Mouse (Mus musculus) MEL (cell line): Measurements from ENCODE around the gene Stat6. TPM values are rescaled to one million over a fixed set of nuclear protein-coding genes. Genes with fewer than 3 reads are reported as not detected.

Experiments used
- DNase-seq: peaks from one replicate; pipeline ENCODE4 v3.0.0; 2011; ENCODE audit warnings: low read depth, low spot score
- H3K27ac ChIP-seq: 2 replicates; pipeline ENCODE4 v1.5.1; 2012; ENCODE audit warnings: low read depth, mild to moderate bottlenecking, control low read depth, low read length, moderate library complexity; ENCODE audit not compliant: control insufficient read depth
- H3K27me3 ChIP-seq, 2 experiments: fragments of 150-350 bp in 1 of 2; sonication (generic) in 1 of 2; 2 replicates each; pipeline ENCODE4 v1.6.1; 2012; ENCODE audit warnings: low read length in 2 of 2, mild to moderate bottlenecking in 2 of 2, improper control_type of control experiment in 1 of 2, moderate library complexity in 1 of 2; ENCODE audit not compliant: insufficient read depth in 2 of 2, control insufficient read depth in 1 of 2
- H3K36me3 ChIP-seq, 2 experiments: 2 replicates each; pipeline ENCODE4 v1.6.1; 2012 to 2014; ENCODE audit warnings: low read length in 2 of 2, improper control_type of control experiment in 1 of 2, inconsistent platforms in 1 of 2, mild to moderate bottlenecking in 1 of 2; ENCODE audit not compliant: insufficient read depth in 2 of 2, control insufficient read depth in 1 of 2
- H3K4me1 ChIP-seq, 2 experiments: fragments of 150-350 bp in 1 of 2; sonication (generic) in 1 of 2; 2 replicates each; pipeline ENCODE4 v1.6.1; 2012; ENCODE audit warnings: low read length in 2 of 2, improper control_type of control experiment in 1 of 2, mild to moderate bottlenecking in 1 of 2; ENCODE audit not compliant: insufficient read depth in 2 of 2, control insufficient read depth in 1 of 2
- H3K4me3 ChIP-seq, 2 experiments: fragments of 150-350 bp in 1 of 2; sonication (generic) in 1 of 2; 2 replicates each; pipeline ENCODE4 v1.5.1; 2012; ENCODE audit warnings: low read depth in 2 of 2, low read length in 2 of 2, mild to moderate bottlenecking in 2 of 2, moderate library complexity in 2 of 2, control low read depth in 1 of 2, improper control_type of control experiment in 1 of 2; ENCODE audit not compliant: control insufficient read depth in 1 of 2, insufficient read depth in 1 of 2
- H3K79me2 ChIP-seq: 2 replicates; pipeline ENCODE4 v1.6.1; 2012; ENCODE audit warnings: mild to moderate bottlenecking, low read length, moderate library complexity; ENCODE audit not compliant: control insufficient read depth, poor library complexity, insufficient read depth
- H3K9ac ChIP-seq: 2 replicates; pipeline ENCODE4 v1.6.1; 2012; ENCODE audit warnings: low read depth, mild to moderate bottlenecking, control low read depth, low read length, moderate library complexity; ENCODE audit not compliant: control insufficient read depth, poor library complexity, severe bottlenecking
- H3K9me3 ChIP-seq: fragments of 150-350 bp; sonication (generic); replicated peaks from 2 replicates; pipeline ENCODE4 v1.6.1; 2012; ENCODE audit warnings: mild to moderate bottlenecking, low read length, improper control_type of control experiment, moderate library complexity; ENCODE audit not compliant: insufficient read depth
- BHLHE40 ChIP-seq: IDR thresholded peaks from 2 replicates; pipeline ENCODE4 v1.6.1; 2012; ENCODE audit warnings: low read depth, mild to moderate bottlenecking, inconsistent platforms, low read length, improper control_type of control experiment, borderline replicate concordance
- CHD2 ChIP-seq: IDR thresholded peaks from 2 replicates; pipeline ENCODE4 v1.6.1; 2011; ENCODE audit warnings: low read length, improper control_type of control experiment
- CTCF ChIP-seq, 3 experiments: IDR thresholded peaks in 2 of 3; conservative IDR thresholded peaks in 1 of 3; 2 replicates each; pipeline ENCODE4 v1.5.1; 2011 to 2012; ENCODE audit warnings: low read length in 3 of 3, low read depth in 2 of 3, mild to moderate bottlenecking in 2 of 3, improper control_type of control experiment in 1 of 3, inconsistent platforms in 1 of 3, mixed read lengths in 1 of 3, moderate library complexity in 1 of 3; ENCODE audit not compliant: control insufficient read depth in 1 of 3, insufficient read depth in 1 of 3, poor library complexity in 1 of 3, severe bottlenecking in 1 of 3
- ETS1 ChIP-seq: IDR thresholded peaks from 2 replicates; pipeline ENCODE4 v1.6.1; 2012; ENCODE audit warnings: low read depth, mild to moderate bottlenecking, inconsistent platforms, low read length, improper control_type of control experiment, moderate library complexity
- GATA1 ChIP-seq: IDR thresholded peaks from 2 replicates; pipeline ENCODE4 v1.6.1; 2011; ENCODE audit warnings: low read depth, low read length, improper control_type of control experiment
- HCFC1 ChIP-seq: IDR thresholded peaks from 2 replicates; pipeline ENCODE4 v1.6.1; 2012; ENCODE audit warnings: low read depth, mild to moderate bottlenecking, inconsistent platforms, low read length, improper control_type of control experiment, moderate library complexity
- JUND ChIP-seq: IDR thresholded peaks from 2 replicates; pipeline ENCODE4 v1.6.1; 2011; ENCODE audit warnings: low read depth, mild to moderate bottlenecking, improper control_type of control experiment, low read length
- KAT2A ChIP-seq: conservative IDR thresholded peaks from 2 replicates; pipeline ENCODE4 v1.6.1; 2012; ENCODE audit warnings: low read depth, low read length, improper control_type of control experiment, inconsistent platforms
- MAFK ChIP-seq: IDR thresholded peaks from 2 replicates; pipeline ENCODE4 v1.6.1; 2011; ENCODE audit warnings: low read depth, mild to moderate bottlenecking, low read length, improper control_type of control experiment, borderline replicate concordance
- MAX ChIP-seq: IDR thresholded peaks from 2 replicates; pipeline ENCODE4 v1.6.1; 2011; ENCODE audit warnings: low read length, improper control_type of control experiment
- MYB ChIP-seq: IDR thresholded peaks from 2 replicates; pipeline ENCODE4 v1.6.1; 2011; ENCODE audit warnings: mild to moderate bottlenecking, low read depth, low read length, improper control_type of control experiment
- MYC ChIP-seq: IDR thresholded peaks from 2 replicates; pipeline ENCODE4 v1.6.1; 2011; ENCODE audit warnings: low read depth, mild to moderate bottlenecking, low read length, improper control_type of control experiment, moderate library complexity
- NELFE ChIP-seq: IDR thresholded peaks from 2 replicates; pipeline ENCODE4 v1.6.1; 2011; ENCODE audit warnings: low read depth, low read length, improper control_type of control experiment
- NRF1 ChIP-seq: IDR thresholded peaks from 2 replicates; pipeline ENCODE4 v1.6.1; 2014; ENCODE audit warnings: low read depth, mild to moderate bottlenecking, inconsistent platforms, low read length, improper control_type of control experiment, moderate library complexity; ENCODE audit not compliant: poor library complexity, insufficient read depth, severe bottlenecking
- POLR2AphosphoS2 ChIP-seq: IDR thresholded peaks from 2 replicates; pipeline ENCODE4 v1.6.1; 2011; ENCODE audit warnings: low read length, improper control_type of control experiment
- POLR2AphosphoS5 ChIP-seq: IDR thresholded peaks from 2 replicates; pipeline ENCODE4 v1.6.1; 2012; ENCODE audit warnings: low read depth, borderline replicate concordance, mild to moderate bottlenecking, inconsistent platforms, low read length, moderate library complexity, mixed read lengths
- SIN3A ChIP-seq: IDR thresholded peaks from 2 replicates; pipeline ENCODE4 v1.6.1; 2012; ENCODE audit warnings: low read length, improper control_type of control experiment, inconsistent platforms
- TAL1 ChIP-seq: IDR thresholded peaks from 2 replicates; pipeline ENCODE4 v1.6.1; 2012; ENCODE audit warnings: mild to moderate bottlenecking, inconsistent platforms, low read length, moderate library complexity, mixed read lengths
- TCF12 ChIP-seq: IDR thresholded peaks from 2 replicates; pipeline ENCODE4 v1.6.1; 2014; ENCODE audit warnings: low read depth, mild to moderate bottlenecking, inconsistent platforms, low read length, improper control_type of control experiment, moderate library complexity
- UBTF ChIP-seq: IDR thresholded peaks from 2 replicates; pipeline ENCODE4 v1.6.1; 2012; ENCODE audit warnings: low read depth, mild to moderate bottlenecking, inconsistent platforms, low read length, improper control_type of control experiment, moderate library complexity, borderline replicate concordance; ENCODE audit not compliant: insufficient read depth
- USF1 ChIP-seq: IDR thresholded peaks from 2 replicates; pipeline ENCODE4 v1.6.1; 2014; ENCODE audit warnings: low read depth, mild to moderate bottlenecking, inconsistent platforms, low read length, improper control_type of control experiment, moderate library complexity
- ZC3H11A ChIP-seq: IDR thresholded peaks from 2 replicates; pipeline ENCODE4 v1.6.1; 2012; ENCODE audit warnings: low read depth, mild to moderate bottlenecking, inconsistent platforms, low read length, improper control_type of control experiment
- ZNF384 ChIP-seq: IDR thresholded peaks from 2 replicates; pipeline ENCODE4 v1.6.1; 2012; ENCODE audit warnings: low read depth, mild to moderate bottlenecking, inconsistent platforms, low read length, improper control_type of control experiment
- polyA plus RNA-seq, 2 experiments: library from polyadenylated mRNA; stranded (reverse) in 1 of 2; unstranded in 1 of 2; fragments of >175 nt in 1 of 2; fragments of >200 nt in 1 of 2; gene quantifications; 2 replicates each; pipeline versions ENCODE4 v1.2.1 to v1.2.4; 2012; ENCODE audit warnings: low replicate concordance in 2 of 2, low read depth in 1 of 2; ENCODE audit not compliant: insufficient read length in 2 of 2, insufficient read depth in 1 of 2, missing spikeins in 1 of 2
- total RNA-seq: library from RNA; depleted of rRNA; stranded (reverse); fragments of 300-350 nt; gene quantifications from 2 replicates; pipeline ENCODE4 v1.2.3, GENCODE M21; 2012

The Stat6 gene
- total and polyA plus RNA-seq, 3 experiments, result 34.9 to 50.2 TPM; not detected in 1

GRCm38 (mm10) chr10:127597311-127597901, 45.4 kb upstream of the Stat6 start:
- TF ChIP-seq MAFK, result no peak
- TF ChIP-seq TCF12, result no peak
- TF ChIP-seq NELFE, result no peak
- no peak for TF ChIP-seq MYB
- TF ChIP-seq POLR2AphosphoS5, result no peak
- no peak for TF ChIP-seq NRF1
- no peak for TF ChIP-seq UBTF
- TF ChIP-seq SIN3A, result no peak
- H3K9me3 ChIP-seq, result no peaks in the 10 kb centered on the region
- H3K9ac ChIP-seq, result no peak overlapping the region
- H3K4me1 ChIP-seq, result peaks cover 0 to 32% of the 10 kb centered on the region in 2 experiments; a peak in 2 of 4 replicates
- no peaks in the 10 kb centered on the region for H3K79me2 ChIP-seq
- peaks cover 0 to 13% of the 10 kb centered on the region in 2 experiments; a peak in 2 of 4 replicates for H3K36me3 ChIP-seq
- no peak overlapping the region for H3K27ac ChIP-seq
- H3K27me3 ChIP-seq, result peaks cover 0 to 4% of the 10 kb centered on the region in 2 experiments; a peak in 2 of 4 replicates
- no peak overlapping the region for H3K4me3 ChIP-seq
- peak; percentile 17 for DNase-seq

- Histone ChIP-seq H3K79me2 (no peaks in the 10 kb centered on the region), H3K36me3 (peaks cover 0 to 13% of the 10 kb centered on the region in 2 experiments; a peak in 2 of 4 replicates), H3K4me3 (no peak overlapping the region), H3K27ac (no peak overlapping the region), H3K9me3 (no peaks in the 10 kb centered on the region), H3K9ac (no peak overlapping the region), H3K4me1 (peaks cover 0 to 27% of the 10 kb centered on the region in 2 experiments; a peak in 2 of 4 replicates), H3K27me3 (peaks cover 2 to 4% of the 10 kb centered on the region in 2 experiments; a peak in 2 of 4 replicates)
- TF ChIP-seq ZC3H11A (no peak), ETS1 (no peak), NRF1 (no peak), KAT2A (no peak), MAX (no peak), HCFC1 (no peak), TAL1 (no peak), GATA1 (no peak), BHLHE40 (no peak), UBTF (no peak), POLR2AphosphoS5 (no peak), MYC (no peak), USF1 (no peak), ZNF384 (no peak), JUND (no peak), CTCF (IDR thresholded peaks at IDR 0.05 in 2 of 3, conservative IDR thresholded peaks at IDR 0.05 in 1 of 3; ENCODE audit: control insufficient read depth in 1 of 3, insufficient read depth in 1 of 3, low read depth in 2 of 3, low read length in 3 of 3, poor library complexity in 1 of 3, severe bottlenecking in 1 of 3) (no peak), POLR2AphosphoS2 (no peak), CHD2 (no peak)
- no peak for DNase-seq
These were observed 44.2 kb upstream of the Stat6 start for GRCm38 (mm10) chr10:127598607-127599006.
